Mouse (Mus musculus) lung, postnatal 14 days (tissue): ENCODE results near the gene Fam20b.

ENCODE experiments used
- DNase-seq: peaks from one replicate; pipeline ENCODE4 v3.0.0; 2021

Gene Fam20b

GRCm38 (mm10) chr1:156718950-156719805 lies at the start of gene Fam20b:
TSS of gene Fam20b (minus strand) at chr1:156719086.
- peak; percentile 97 for DNase-seq

- DNase-seq = no peak
These were observed 46.4 kb upstream of the Fam20b start for GRCm38 (mm10) chr1:156765311-156765710.

- DNase-seq = no peak
These were observed 45.7 kb upstream of the Fam20b start for GRCm38 (mm10) chr1:156764584-156764983.

- DNase-seq = no peak
These were observed 44.4 kb upstream of the Fam20b start for GRCm38 (mm10) chr1:156763280-156763679.

GRCm38 (mm10) chr1:156761430-156761801 lies 42.5 kb upstream of the Fam20b start:
- peak; percentile 21 for DNase-seq

GRCm38 (mm10) chr1:156760549-156761429 lies 41.9 kb upstream of the Fam20b start:
- DNase-seq = no peak

- DNase-seq = no peak
These were observed 39.4 kb upstream of the Fam20b start for GRCm38 (mm10) chr1:156758326-156758725.

GRCm38 (mm10) chr1:156754608-156755413 lies 35.9 kb upstream of the Fam20b start:
- DNase-seq = no peak

GRCm38 (mm10) chr1:156752990-156753389 lies 34.1 kb upstream of the Fam20b start:
- no peak for DNase-seq

GRCm38 (mm10) chr1:156752020-156752724 lies 33.3 kb upstream of the Fam20b start:
- DNase-seq = peak; percentile 85

- DNase-seq = no peak
These were observed 31.4 kb upstream of the Fam20b start for GRCm38 (mm10) chr1:156750261-156750660.

GRCm38 (mm10) chr1:156749136-156749535 lies 30.2 kb upstream of the Fam20b start:
- DNase-seq = no peak

- DNase-seq = no peak
These were observed 29.6 kb upstream of the Fam20b start for GRCm38 (mm10) chr1:156748435-156749005.

- DNase-seq = no peak
These were observed 26.4 kb upstream of the Fam20b start for GRCm38 (mm10) chr1:156745188-156745810.

GRCm38 (mm10) chr1:156741482-156742411 lies 22.9 kb upstream of the Fam20b start:
- DNase-seq = peak; percentile 73

- DNase-seq = no peak
These were observed 16.9 kb upstream of the Fam20b start for GRCm38 (mm10) chr1:156735788-156736187.

- no peak for DNase-seq
These were observed 15.1 kb upstream of the Fam20b start for GRCm38 (mm10) chr1:156734019-156734418.

GRCm38 (mm10) chr1:156733559-156733958 lies 14.7 kb upstream of the Fam20b start:
- no peak for DNase-seq

GRCm38 (mm10) chr1:156732996-156733395 lies 14.1 kb upstream of the Fam20b start:
- DNase-seq = no peak

GRCm38 (mm10) chr1:156730802-156731201 lies 11.9 kb upstream of the Fam20b start:
- no peak for DNase-seq
